Mouse (Mus musculus) brown adipose tissue, adult 24 weeks (tissue): Measurements from ENCODE around the gene Theg. TPM values are rescaled to one million over a fixed set of nuclear protein-coding genes. Genes with fewer than 3 reads are reported as not detected.

Experiments
- H3K27ac ChIP-seq: fragments of 200-500 bp; replicated peaks from 2 replicates; pipeline ENCODE4 v1.5.1; 2012; ENCODE audit warnings: low read depth, mild to moderate bottlenecking, low read length
- H3K4me1 ChIP-seq: fragments of 200-500 bp; 2 replicates; pipeline ENCODE4 v1.6.1; 2012; ENCODE audit warnings: low read length, mixed read lengths; ENCODE audit not compliant: control insufficient read depth, insufficient read depth, insufficient read length
- H3K4me3 ChIP-seq: fragments of 200-500 bp; 2 replicates; pipeline ENCODE4 v1.5.1; 2012; ENCODE audit warnings: low read depth, mild to moderate bottlenecking, low read length, moderate library complexity; ENCODE audit not compliant: insufficient read depth
- polyA plus RNA-seq: library from polyadenylated mRNA; stranded (reverse); fragments of >200 nt; gene quantifications from 2 replicates; pipeline ENCODE4 v1.2.4, GENCODE M21; 2012; ENCODE audit not compliant: missing spikeins, insufficient read depth, insufficient read length

The Theg gene
- not detected in 2 replicates for polyA plus RNA-seq

DNA sequence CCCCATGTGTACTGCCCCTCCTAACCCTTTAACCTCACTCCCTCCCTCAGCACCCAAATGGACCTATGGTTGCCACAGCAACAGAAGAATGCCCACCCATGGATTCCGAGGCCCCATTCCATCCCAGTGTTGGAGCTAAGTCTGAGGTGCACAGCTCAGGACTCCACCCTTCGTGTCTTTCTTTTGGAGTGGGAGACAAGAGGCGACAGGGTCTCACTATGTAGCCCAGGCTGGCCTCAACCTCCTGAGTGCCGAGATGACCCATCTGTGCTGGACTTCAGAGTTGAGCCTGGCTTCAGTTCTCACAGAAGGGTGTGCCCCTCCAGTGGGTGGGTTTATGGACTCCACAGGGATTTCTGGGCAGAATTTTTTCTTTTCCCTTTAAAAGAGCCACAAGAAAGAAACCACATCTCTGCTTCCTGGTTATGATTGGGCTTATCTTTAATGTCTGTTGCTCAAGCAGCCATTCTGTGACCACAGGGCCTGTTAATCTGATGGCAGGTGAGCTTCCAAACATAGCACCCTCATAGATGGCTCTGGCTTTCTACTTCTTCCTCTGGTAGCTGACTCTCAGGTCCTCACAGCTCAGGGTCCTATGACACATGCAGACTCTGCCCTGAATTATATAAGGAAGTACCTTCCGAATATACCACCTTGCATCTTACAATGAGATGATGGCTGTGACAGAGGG, at the start of gene Theg:
Gene Theg (minus strand): TSS at position 271 of the 691 bp plus-strand sequence.
- no peak within 1 kb of the TSS for H3K27ac ChIP-seq
- H3K4me1 ChIP-seq, result no peaks in the 10 kb centered on the region

DNA sequence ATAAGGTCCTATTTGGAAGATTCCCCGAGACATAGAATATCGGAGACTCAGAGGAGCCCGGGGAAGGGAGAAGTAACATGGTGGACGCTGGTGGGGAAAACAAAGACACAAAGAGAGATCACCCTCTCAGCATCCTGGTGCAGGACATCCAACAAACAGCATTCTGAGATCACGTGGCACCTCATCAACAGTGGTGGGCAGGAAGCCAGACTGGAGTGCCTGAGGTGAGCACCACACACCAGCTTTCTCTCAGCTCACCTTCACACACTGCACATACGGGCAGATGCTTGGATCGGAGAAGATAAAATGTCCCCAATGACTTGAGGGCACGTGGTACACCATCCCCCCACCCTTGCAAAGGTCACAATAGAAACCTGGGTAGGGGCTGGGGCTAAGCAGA, 49.2 kb upstream of the Theg start:
- Histone ChIP-seq H3K4me3 (no peak overlapping the region), H3K27ac (no peak overlapping the region)

More for the DNA sequence above, at the start of gene Theg:
- H3K4me3 ChIP-seq, result no peak within 1 kb of the TSS

DNA sequence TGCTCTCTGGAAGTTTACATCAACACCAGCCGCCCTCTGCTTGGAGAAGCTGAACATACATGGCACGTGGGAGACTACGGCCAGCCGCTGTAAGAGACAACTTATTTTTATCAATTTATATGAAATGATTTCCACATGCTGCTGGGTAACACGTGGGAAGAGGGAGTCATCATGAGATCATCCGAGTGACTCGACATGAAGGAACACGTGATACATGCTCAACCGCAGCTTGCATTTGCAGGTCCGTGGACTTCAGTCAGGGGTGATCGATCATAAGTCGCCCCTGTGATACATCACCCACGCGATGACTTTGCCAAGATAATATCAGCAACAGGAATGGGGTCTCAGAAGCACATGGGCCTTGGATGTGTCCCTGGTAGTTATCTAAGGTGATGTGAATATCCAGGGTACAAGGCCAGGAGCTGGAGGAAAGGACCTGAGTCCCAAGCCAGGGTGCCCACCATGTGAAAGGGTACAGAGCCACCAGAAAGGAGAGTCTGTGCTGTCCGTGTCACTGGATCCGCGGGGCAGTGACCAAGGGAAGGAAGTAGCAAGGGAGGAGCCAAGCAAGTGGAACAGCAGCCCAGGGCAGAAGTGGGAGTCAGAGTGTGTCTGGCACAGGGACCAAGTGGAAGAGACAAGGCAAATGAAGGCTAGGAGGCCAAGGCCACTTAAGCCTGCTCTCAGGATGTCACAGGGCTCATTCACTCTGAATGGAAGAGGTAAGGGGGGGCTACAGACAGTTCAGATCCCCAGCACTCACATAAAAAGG, 46.1 kb upstream of the Theg start:
- H3K27ac ChIP-seq, result peak overlapping the region; percentile 58
- H3K4me3 ChIP-seq, result no peak overlapping the region
- no peaks in the 10 kb centered on the region for H3K4me1 ChIP-seq

More for the DNA sequence above, 49.2 kb upstream of the Theg start:
- no peaks in the 10 kb centered on the region for H3K4me1 ChIP-seq

DNA sequence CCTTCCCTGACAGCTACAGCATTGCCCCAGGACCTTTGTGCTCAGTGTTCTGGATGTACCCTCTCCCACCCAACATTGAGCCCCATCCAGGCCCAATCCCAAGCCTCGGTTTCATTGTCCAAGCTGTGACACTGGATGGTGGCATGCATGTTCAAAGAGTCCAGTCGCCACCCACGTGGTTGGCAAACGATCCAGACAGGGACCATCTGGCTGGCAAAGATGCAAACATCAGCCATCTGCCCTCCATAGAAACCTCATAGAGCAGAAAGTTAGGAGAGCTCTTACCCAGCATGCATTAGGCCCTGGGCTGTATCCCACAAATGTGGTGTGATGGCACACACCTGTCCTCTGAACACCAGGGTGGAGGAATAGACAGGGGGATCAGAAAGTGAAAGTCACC, 44.3 kb upstream of the Theg start:
- no peak overlapping the region for H3K27ac ChIP-seq
- H3K4me3 ChIP-seq, result no peak overlapping the region
- H3K4me1 ChIP-seq, result no peaks in the 10 kb centered on the region

DNA sequence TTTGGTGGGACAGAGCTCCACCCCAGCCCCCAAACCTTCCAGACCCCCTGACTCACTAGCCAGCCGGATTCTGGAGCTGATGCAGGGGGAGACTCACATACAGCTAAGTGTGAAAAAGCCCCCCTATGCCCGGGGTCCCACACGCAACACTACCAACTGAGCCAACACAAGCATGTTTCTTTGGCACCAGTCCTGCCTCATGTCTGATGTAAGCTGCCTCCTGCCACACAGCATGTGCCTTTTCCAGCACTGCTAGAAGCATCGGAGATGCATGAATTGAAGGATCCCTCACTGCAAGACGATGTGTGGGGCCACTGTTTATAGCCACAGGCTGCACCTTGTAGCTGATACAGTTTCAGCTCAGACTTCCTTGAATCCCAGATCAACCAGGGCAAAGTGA, 41.2 kb upstream of the Theg start:
- no peaks in the 10 kb centered on the region for H3K4me1 ChIP-seq
- no peak overlapping the region for H3K27ac ChIP-seq
- H3K4me3 ChIP-seq, result no peak overlapping the region

DNA sequence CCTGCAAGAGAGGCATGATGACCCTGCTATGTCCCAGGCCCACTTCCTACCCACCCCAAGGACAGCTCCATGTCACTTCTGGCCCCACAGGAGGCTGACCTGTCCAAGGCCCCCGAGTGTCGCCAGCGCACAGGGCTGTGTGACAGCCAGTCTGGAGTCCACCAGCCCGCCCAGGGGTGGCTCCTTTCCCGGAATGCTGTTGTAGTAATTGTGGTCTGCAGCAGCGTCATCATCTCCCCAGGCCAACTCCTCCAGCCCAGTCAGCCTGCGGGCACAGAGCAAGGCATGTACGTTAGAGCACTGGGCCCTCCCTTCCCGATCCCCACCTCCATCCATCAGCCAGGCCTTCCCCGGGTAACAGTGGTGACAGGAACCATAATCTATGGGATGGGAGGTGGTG, 39.0 kb upstream of the Theg start:
- Histone ChIP-seq H3K4me3 (no peak overlapping the region), H3K27ac (no peak overlapping the region), H3K4me1 (no peaks in the 10 kb centered on the region)

DNA sequence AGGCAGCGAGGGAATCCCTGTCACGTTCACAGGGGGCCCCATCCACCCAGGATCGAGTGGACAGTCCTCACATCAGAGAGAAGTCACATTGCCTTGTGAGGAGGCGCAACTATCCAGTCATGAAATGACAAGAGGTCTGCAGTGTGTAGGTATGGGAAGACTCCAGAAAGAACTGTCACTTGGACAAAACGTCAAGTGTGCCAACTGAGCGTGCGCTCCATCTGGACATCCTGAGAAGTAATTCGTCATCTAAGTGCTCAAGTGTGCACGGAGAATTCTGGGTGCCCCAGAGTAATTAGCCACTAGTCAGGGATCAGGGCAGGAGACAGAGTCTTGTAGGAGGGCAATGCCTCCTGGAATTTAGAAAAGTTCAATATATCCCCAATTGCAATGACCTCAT, 38.3 kb upstream of the Theg start:
- no peaks in the 10 kb centered on the region for H3K4me1 ChIP-seq
- H3K27ac ChIP-seq, result no peak overlapping the region
- H3K4me3 ChIP-seq, result no peak overlapping the region

DNA sequence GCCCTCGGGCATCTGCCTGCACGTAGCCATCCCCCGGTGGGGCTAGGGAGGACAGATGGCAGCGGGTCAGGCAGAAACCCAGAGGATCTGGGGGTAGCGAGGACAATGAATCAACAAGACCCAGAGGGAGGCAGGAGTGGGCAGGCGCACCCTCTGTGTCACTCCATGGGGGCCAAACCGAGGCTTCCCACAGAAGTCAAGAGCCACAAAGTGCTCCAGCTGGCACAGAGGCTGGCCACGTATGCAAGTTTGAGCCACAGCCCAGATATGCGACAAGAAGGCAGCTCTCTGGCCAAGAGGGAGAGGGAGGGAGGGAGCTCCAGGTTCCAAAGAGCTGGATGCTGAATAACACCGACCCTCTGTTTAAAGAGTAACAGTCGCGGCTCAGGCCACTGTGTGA, 36.8 kb upstream of the Theg start:
- Histone ChIP-seq H3K4me3 (no peak overlapping the region), H3K4me1 (no peaks in the 10 kb centered on the region), H3K27ac (no peak overlapping the region)

DNA sequence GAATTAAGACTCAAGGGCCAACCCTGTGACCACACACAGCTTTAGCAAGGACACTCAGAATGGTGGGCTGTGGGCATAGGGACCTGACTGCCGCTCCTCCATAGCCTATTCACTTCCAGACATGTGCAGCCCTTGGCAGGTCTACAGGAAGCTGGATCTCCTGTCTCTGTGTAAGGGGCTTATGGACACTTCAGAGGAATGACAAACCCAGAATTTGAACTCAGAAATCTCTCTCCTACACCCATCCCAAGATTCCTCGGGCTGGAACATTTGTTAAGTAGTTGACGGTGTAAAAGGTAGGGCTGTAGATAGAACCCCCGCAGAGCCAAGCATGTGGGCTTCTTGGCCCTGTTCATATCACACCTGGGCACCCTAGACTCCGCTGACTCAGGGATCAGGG, 29.2 kb upstream of the Theg start:
- H3K4me3 ChIP-seq, result no peak overlapping the region
- no peaks in the 10 kb centered on the region for H3K4me1 ChIP-seq
- H3K27ac ChIP-seq, result no peak overlapping the region

DNA sequence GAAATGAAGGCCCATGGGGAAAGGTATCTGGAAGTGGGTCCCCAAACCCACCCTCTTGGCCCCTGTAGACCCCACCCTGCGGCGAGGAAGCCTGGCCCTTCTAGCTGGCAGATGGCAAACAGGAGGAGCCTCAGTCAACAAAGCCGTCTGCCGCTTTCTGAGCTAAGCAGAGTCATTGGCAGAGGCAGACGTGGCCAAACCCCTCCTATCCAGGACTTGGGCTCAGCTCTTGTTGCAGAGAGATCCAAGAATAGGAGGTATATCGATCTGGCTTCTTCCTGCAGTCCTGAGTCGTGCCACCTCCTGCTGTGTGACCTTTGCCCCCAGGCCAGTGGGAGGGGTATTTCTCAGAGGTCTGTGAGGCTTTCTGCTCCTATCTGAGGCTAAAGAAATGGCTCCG, 28.7 kb upstream of the Theg start:
- no peaks in the 10 kb centered on the region for H3K4me1 ChIP-seq
- no peak overlapping the region for H3K4me3 ChIP-seq
- no peak overlapping the region for H3K27ac ChIP-seq

DNA sequence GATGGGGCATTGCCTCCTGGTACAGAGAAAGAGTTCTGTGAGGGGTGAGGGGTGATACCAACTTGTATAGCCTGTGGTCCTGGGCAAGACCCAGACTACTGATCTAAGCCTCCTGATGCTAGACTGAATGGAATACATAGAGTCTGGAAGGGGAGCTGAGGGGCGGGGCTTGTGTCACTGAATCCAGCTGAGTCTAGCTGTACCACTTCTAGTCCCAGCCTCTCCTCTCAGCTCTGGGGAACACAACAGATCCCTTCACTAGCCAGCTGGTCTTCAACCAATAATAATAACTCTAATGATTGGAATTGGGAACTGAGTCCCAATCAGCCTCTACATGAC, 27.1 kb upstream of the Theg start:
- H3K27ac ChIP-seq, result no peak overlapping the region
- H3K4me3 ChIP-seq, result peak overlapping the region; percentile 55; the same call in 1 of the 2 replicates
- no peaks in the 10 kb centered on the region for H3K4me1 ChIP-seq

DNA sequence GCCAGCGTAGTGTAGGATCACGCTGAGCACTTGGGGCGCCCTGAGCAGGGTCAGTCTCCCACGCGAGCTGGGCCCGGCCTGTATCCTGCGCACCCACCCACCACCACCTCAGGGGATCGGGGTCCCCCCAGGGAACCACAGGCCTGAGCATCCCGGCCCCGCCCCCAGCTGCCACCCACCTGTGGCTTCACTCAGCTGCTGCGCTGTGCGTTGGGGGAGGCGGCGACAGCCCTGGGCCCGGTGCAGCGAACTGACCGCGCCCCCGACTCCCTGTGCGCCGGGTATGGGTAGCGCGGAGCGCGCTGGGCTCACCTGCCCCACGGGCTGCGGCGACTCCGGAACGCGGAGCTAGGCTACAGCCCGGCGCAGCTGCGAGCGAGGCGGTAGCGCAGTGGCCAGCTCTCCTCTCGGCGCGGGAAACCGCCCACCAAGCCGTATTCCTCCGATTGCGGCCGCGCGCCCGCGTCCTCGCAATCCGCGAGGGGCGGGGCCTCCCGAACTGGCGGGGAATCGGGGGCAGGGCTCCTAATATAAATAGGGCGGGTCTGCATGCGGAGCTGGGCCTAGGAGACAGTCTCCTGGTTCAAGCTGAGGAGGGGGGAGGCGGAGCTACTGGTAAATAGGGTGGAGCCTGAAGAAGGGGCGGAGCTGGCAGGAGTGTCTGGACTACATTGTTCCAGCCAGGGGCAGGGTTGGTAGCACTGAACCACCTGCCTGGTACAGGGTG, 26.6 kb upstream of the Theg start, which contains the start of gene C2cd4c:
Gene C2cd4c (minus strand): TSS at position 448 of the 727 bp plus-strand sequence.
- peak within 1 kb of the TSS; percentile 55 for H3K4me3 ChIP-seq
- no peaks in the 10 kb centered on the region for H3K4me1 ChIP-seq
- H3K27ac ChIP-seq, result no peak within 1 kb of the TSS

DNA sequence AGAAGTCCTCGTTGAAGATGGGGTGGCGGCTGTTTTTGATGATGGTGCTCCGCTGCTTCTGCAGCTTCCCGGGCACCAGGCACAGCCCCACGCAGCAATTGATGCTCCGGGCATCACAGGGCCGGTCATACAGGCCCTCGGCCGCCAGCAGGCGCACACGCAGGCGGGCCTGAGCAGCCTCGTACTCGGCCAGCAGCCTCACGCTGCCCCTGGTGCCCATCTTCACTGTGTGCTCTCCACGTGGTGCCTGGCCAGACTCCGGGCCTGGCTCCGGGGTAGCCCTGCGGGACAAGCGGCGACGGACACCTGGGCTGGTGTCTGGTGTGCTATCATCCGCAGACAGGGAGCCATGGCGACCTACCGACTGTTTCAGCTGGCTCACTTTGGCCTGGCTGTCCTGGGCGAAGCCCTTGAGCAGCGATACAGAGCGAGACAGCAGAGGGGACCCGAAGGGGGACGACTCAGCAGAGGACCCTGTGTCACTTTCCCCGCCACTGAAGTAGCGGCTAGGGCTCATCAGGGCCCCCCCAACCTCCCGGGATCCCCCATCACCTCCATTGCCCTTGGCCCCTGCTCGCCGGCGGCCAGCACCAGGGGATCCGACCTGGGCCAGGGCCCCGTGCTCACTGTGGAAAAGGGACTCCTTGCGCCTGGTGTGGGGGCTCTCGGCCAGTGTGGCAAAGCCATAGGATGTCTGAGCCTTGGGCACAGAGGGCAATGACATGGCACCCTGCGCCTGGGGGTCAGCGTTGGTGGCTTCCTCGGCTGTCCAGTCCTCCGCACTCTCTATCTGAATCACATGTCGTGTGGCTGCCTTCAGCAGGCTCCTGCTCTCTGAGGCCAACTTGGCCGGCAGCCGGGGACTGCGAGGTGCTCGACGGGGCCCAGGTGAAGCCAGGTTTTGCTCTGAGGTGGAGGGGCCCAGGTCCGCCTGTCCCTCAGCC, 25.3 kb upstream of the Theg start:
- no peaks in the 10 kb centered on the region for H3K4me1 ChIP-seq
- H3K27ac ChIP-seq, result no peak overlapping the region
- H3K4me3 ChIP-seq, result no peak overlapping the region

DNA sequence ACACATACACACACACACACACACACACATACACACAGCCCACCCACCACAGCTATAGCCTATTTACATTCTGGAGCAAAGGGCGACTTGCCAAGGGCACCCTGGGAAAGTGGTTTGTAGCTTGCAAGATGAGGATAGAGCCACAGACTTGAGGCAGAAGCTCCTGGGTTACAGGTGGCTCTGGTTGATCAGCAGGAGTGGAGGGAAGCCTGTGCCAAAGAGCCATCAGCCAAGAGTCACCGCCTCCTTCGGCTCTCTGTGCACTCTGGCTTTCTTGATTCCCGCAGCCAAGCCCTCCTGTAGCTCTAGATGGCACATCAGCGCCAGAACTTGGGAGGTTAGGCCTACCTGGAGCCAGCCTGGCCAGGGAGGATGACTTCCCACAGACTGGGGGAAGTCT, 24.2 kb upstream of the Theg start:
- Histone ChIP-seq H3K4me1 (no peaks in the 10 kb centered on the region), H3K4me3 (no peak overlapping the region)

More for the DNA sequence above, 24.2 kb upstream of the Theg start:
- no peak overlapping the region for H3K27ac ChIP-seq
